Mouse (Mus musculus) midbrain, embryonic 12.5 days (tissue): ENCODE data around the gene Trio. TPM values are rescaled to one million over a fixed set of nuclear protein-coding genes. Genes with fewer than 3 reads are reported as not detected.

Experiments
- ATAC-seq: fragments of 200-750 bp; cut with Nextera tagmentation; 2 replicates; pipeline ENCODE4 v1.8.0; 2017; ENCODE audit warnings: low read depth, moderate TSS enrichment, moderate library complexity; ENCODE audit not compliant: low FRiP score
- H3K27ac ChIP-seq: fragments of 300-500 bp; sonication (generic); replicated peaks from 2 replicates; pipeline ENCODE4 v1.5.1; 2016; ENCODE audit warnings: mild to moderate bottlenecking
- H3K27me3 ChIP-seq: fragments of 300-500 bp; sonication (generic); 2 replicates; pipeline ENCODE4 v1.6.1; 2016; ENCODE audit warnings: mild to moderate bottlenecking
- H3K36me3 ChIP-seq: fragments of 300-500 bp; sonication (generic); 2 replicates; pipeline ENCODE4 v1.6.1; 2016
- H3K4me1 ChIP-seq: fragments of 300-500 bp; sonication (generic); 2 replicates; pipeline ENCODE4 v1.6.1; 2016
- H3K4me2 ChIP-seq: fragments of 300-500 bp; sonication (generic); replicated peaks from 2 replicates; pipeline ENCODE4 v1.6.1; 2016; ENCODE audit warnings: mild to moderate bottlenecking, moderate library complexity
- H3K4me3 ChIP-seq: fragments of 300-500 bp; sonication (generic); 2 replicates; pipeline ENCODE4 v1.5.1; 2016; ENCODE audit warnings: mild to moderate bottlenecking
- H3K9ac ChIP-seq: fragments of 300-500 bp; sonication (generic); replicated peaks from 2 replicates; pipeline ENCODE4 v1.6.1; 2016; ENCODE audit warnings: mild to moderate bottlenecking, moderate library complexity
- H3K9me3 ChIP-seq: fragments of 300-500 bp; sonication (generic); 2 replicates; pipeline ENCODE4 v1.6.1; 2016; ENCODE audit warnings: mild to moderate bottlenecking
- WGBS: fragments of 180-500 bp; shearing (Covaris S2); methylation state at CpG from one replicate; pipeline ENCODE4 v1.1.7; 2016; 5-methylcytosine and 5-hydroxymethylcytosine counted together
- polyA plus RNA-seq: library from polyadenylated mRNA; unstranded; fragments of >200 nt; fragmentation: Nextera tagmentation; extraction: Ambion mirVana; gene quantifications from 2 replicates; pipeline ENCODE4 v1.2.1, GENCODE M21; 2016

Trio gene
- polyA plus RNA-seq, 1 experiment from 2014 or later = 38.3 TPM

DNA sequence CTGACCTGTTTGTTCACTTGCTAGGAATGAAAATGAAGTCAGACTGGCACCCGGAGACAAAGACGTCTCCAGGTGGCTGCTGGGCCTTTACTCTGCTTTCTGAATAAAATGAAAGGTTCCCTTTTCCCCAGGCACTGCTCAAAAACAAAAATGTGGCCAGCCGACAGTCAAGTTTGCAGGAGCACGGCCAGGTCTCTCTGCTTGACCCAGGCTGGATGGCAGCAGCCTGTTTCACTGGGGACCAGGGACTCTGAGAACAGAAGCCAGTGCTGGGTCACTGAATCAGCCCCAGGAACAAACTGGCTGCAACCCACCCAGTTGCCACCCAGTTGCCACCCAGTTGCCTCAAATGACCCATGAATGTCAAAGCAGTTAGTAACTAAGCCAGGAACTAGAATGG, 159.2 kb downstream of the Trio start:
- 88% methylated on average over 4 of the region's 4 CpGs for WGBS
- no peak overlapping the region for H3K27ac ChIP-seq
- no peak overlapping the region for H3K9ac ChIP-seq
- H3K27me3 ChIP-seq = no peaks in the 10 kb centered on the region
- no peak overlapping the region for H3K4me2 ChIP-seq
- no peak overlapping the region for H3K4me3 ChIP-seq
- H3K36me3 ChIP-seq = peaks cover 24% of the 10 kb centered on the region
- no peak for ATAC-seq
- H3K9me3 ChIP-seq = no peaks in the 10 kb centered on the region
- no peaks in the 10 kb centered on the region for H3K4me1 ChIP-seq

DNA sequence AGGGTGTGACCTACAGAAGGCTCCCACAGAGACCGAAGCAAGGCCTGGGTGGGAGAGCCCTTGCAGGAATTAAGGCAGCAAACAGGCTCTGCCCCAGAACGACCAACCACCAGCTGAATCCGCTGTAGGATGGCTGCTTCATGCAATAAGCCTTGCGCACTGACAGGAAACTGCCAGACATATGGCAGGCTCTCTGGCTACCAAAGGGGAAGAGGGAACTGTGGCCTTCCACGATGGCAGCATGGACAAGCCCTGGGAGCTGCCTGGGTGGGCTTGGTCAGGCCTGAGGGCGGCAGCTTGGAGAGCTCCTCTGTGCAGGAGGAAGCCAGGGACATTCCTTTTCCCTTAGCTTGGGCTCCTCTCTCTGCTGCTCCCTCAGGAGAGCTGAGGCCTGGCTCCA, 159.6 kb downstream of the Trio start:
- H3K9me3 ChIP-seq = no peaks in the 10 kb centered on the region
- peaks cover 23% of the 10 kb centered on the region; the same call in 1 of the 2 replicates for H3K36me3 ChIP-seq
- H3K4me2 ChIP-seq = no peak overlapping the region
- no peaks in the 10 kb centered on the region for H3K27me3 ChIP-seq
- ATAC-seq = no peak
- no peak overlapping the region for H3K9ac ChIP-seq
- no peaks in the 10 kb centered on the region for H3K4me1 ChIP-seq
- no peak overlapping the region for H3K4me3 ChIP-seq
- 86% methylated on average over 6 of the region's 6 CpGs for WGBS
- H3K27ac ChIP-seq = no peak overlapping the region

DNA sequence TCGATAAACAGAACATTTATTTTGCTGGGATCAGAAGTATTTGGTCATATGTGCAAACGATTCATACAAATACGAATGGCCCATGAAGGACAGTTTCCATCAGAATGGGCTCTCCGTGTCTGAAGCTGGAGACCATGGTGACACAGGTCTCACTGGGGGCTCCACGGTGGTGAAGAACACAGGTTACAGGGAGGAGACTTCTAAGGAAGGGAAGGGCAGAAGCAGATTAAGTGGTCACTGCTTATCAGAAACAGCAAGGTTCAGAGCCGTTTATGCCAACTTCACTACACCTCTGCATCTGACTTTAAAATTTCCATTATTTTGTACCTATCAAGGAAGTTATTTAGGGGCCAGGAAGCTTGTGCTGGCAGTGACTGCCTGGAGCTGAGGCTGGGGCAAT, 161.3 kb downstream of the Trio start:
- no peak for ATAC-seq
- Histone ChIP-seq H3K9ac (no peak overlapping the region), H3K4me2 (no peak overlapping the region), H3K9me3 (no peaks in the 10 kb centered on the region), H3K27me3 (no peaks in the 10 kb centered on the region), H3K4me3 (no peak overlapping the region), H3K27ac (no peak overlapping the region), H3K36me3 (peaks cover 16% of the 10 kb centered on the region; the same call in 1 of the 2 replicates), H3K4me1 (no peaks in the 10 kb centered on the region)
- 91% methylated on average over 6 of the region's 6 CpGs for WGBS

- no peak for ATAC-seq
- 91% methylated on average over 11 of the region's 11 CpGs for WGBS
- H3K36me3 ChIP-seq = peaks cover 11% of the 10 kb centered on the region; the same call in 1 of the 2 replicates
- H3K4me3 ChIP-seq = no peak overlapping the region
- no peak overlapping the region for H3K4me2 ChIP-seq
- no peak overlapping the region for H3K9ac ChIP-seq
- H3K27me3 ChIP-seq = no peaks in the 10 kb centered on the region
- H3K27ac ChIP-seq = no peak overlapping the region
- H3K9me3 ChIP-seq = no peaks in the 10 kb centered on the region
- no peaks in the 10 kb centered on the region for H3K4me1 ChIP-seq
These were observed 162.7 kb downstream of the Trio start for GRCm38 (mm10) chr15:27862949-27863348.

GRCm38 (mm10) chr15:27860439-27860838, 165.2 kb downstream of the Trio start:
- no peak for ATAC-seq
- no peak overlapping the region for H3K4me2 ChIP-seq
- H3K4me1 ChIP-seq = no peaks in the 10 kb centered on the region
- H3K4me3 ChIP-seq = no peak overlapping the region
- H3K9me3 ChIP-seq = no peaks in the 10 kb centered on the region
- H3K9ac ChIP-seq = no peak overlapping the region
- no peak overlapping the region for H3K27ac ChIP-seq
- WGBS = 92% methylated on average over 14 of the region's 14 CpGs
- no peaks in the 10 kb centered on the region for H3K27me3 ChIP-seq
- H3K36me3 ChIP-seq = peaks cover 20% of the 10 kb centered on the region; the same call in 1 of the 2 replicates

- no peaks in the 10 kb centered on the region for H3K4me1 ChIP-seq
- no peaks in the 10 kb centered on the region for H3K27me3 ChIP-seq
- no peaks in the 10 kb centered on the region for H3K9me3 ChIP-seq
- H3K27ac ChIP-seq = no peak overlapping the region
- 0 out of 2 replicates have a peak, but pooled peaks have one; percentile 2 for ATAC-seq
- H3K9ac ChIP-seq = no peak overlapping the region
- WGBS = 85% methylated on average over 1 of the region's 1 CpGs
- no peak overlapping the region for H3K4me3 ChIP-seq
- H3K4me2 ChIP-seq = no peak overlapping the region
- peaks cover 29% of the 10 kb centered on the region for H3K36me3 ChIP-seq
These were observed 166.1 kb downstream of the Trio start for GRCm38 (mm10) chr15:27859590-27859989.

- Histone ChIP-seq H3K36me3 (peaks cover 34% of the 10 kb centered on the region), H3K4me3 (no peak overlapping the region), H3K27ac (no peak overlapping the region), H3K9me3 (no peaks in the 10 kb centered on the region), H3K4me1 (no peaks in the 10 kb centered on the region), H3K9ac (no peak overlapping the region), H3K27me3 (no peaks in the 10 kb centered on the region), H3K4me2 (no peak overlapping the region)
- WGBS = 81% methylated on average over 6 of the region's 6 CpGs
- ATAC-seq = no peak
These were observed 166.5 kb downstream of the Trio start for GRCm38 (mm10) chr15:27859115-27859514.

DNA sequence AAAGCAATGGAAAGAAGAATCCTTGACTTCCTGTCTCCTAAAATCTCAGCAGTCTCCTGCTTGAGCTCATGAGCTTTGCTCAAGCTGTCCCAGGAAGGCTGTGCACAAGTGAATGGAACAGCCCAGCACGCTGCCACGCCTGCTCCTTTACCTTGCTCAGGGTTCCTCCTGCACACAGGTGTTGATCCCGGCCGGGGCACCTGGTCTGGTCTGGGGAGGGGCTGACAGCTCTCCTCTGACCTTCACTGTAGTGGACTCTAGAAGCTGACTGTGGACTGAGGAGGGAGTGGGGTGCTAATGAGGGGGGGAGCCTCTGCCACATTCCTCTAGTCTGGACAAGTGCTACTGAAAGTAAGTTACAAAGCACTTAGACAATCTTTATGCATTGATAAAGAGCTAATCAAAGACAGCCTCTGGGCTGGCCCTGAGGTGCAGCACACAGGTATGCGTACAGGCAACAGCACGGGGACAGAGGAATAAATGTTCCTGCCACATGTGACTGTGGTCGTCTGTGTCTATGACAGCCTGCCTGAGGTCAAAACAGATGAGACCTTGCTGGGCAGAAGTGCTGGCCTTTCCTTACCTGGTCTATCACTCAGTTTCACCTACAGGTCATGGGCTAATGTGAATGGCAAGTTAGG, 167.3 kb downstream of the Trio start:
- Histone ChIP-seq H3K4me2 (no peak overlapping the region), H3K27ac (no peak overlapping the region), H3K9me3 (no peaks in the 10 kb centered on the region), H3K4me1 (no peaks in the 10 kb centered on the region), H3K27me3 (no peaks in the 10 kb centered on the region), H3K4me3 (no peak overlapping the region), H3K36me3 (peaks cover 40% of the 10 kb centered on the region), H3K9ac (no peak overlapping the region)
- WGBS = 90% methylated on average over 7 of the region's 7 CpGs
- ATAC-seq = no peak

DNA sequence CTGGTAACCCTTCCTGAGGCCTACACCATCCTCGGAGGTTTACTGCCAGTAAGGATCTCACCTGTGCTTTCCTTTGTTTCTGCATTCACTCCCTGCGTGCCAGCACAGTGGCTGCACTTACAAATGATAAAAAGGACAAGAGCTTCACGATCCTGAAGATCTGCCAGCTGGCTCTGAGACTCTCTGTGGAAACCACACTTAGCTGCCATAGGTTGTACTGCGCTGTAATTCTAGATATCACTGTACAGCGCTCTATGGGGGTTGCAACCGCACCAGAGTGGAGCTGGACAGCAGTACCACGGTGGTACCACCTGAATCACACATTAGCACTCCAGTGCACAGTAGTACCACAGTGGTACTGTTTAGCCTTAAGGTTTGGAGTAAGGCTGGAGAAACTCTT, 168.4 kb downstream of the Trio start:
- 94% methylated on average over 7 of the region's 7 CpGs for WGBS
- no peaks in the 10 kb centered on the region for H3K27me3 ChIP-seq
- no peak overlapping the region for H3K27ac ChIP-seq
- no peak overlapping the region for H3K4me2 ChIP-seq
- no peak for ATAC-seq
- H3K4me1 ChIP-seq = no peaks in the 10 kb centered on the region
- peaks cover 46% of the 10 kb centered on the region for H3K36me3 ChIP-seq
- H3K9ac ChIP-seq = no peak overlapping the region
- no peak overlapping the region for H3K4me3 ChIP-seq
- no peaks in the 10 kb centered on the region for H3K9me3 ChIP-seq

DNA sequence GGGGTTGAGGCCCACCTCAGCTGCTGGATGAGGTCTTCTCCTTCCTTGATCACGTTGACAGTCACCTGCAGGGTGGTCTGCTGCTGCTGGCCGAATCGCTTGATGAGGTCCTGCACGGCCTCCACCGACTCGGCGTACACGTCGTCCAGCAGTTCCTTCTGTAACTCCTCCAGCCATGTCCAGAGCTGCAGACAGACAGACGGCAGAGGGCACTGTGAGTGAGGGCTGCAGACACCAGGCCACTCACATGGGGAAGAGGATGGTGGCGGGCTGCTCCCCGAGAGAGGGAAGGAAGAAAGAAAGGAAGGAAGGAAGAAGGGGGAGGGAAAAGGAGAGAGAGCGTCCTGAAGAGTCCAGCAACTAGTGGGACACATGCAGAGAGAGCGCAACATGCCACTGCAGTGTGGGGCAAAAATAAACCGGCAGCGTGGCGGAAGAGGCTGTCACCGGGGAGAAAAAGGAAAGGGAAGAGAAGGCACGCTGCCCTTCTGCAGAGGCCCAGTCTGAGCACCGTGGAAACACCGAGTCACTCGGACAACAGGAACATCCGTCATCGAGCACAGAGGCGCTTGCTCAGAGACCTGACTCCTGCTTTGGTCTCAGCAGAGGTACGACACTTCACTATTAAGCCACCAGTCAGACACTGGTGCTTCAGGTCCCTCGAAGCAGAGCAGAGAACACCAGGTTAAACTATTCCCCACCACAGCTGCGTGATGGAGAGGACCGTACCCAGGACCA, 169.4 kb downstream of the Trio start:
- Histone ChIP-seq H3K27me3 (no peaks in the 10 kb centered on the region), H3K27ac (no peak overlapping the region; the same call in 1 of the 2 replicates), H3K9me3 (no peaks in the 10 kb centered on the region), H3K4me3 (no peak overlapping the region), H3K36me3 (peaks cover 54% of the 10 kb centered on the region), H3K4me1 (no peaks in the 10 kb centered on the region), H3K4me2 (no peak overlapping the region), H3K9ac (no peak overlapping the region)
- no peak for ATAC-seq
- WGBS = 71% methylated on average over 29 of the region's 29 CpGs

GRCm38 (mm10) chr15:27851312-27851711, 174.3 kb downstream of the Trio start:
- no peaks in the 10 kb centered on the region for H3K27me3 ChIP-seq
- H3K4me2 ChIP-seq = no peak overlapping the region
- WGBS = 80% methylated on average over 6 of the region's 6 CpGs
- no peak overlapping the region for H3K4me3 ChIP-seq
- H3K27ac ChIP-seq = no peak overlapping the region
- H3K9me3 ChIP-seq = no peaks in the 10 kb centered on the region
- no peak for ATAC-seq
- H3K36me3 ChIP-seq = peaks cover 91% of the 10 kb centered on the region
- H3K4me1 ChIP-seq = no peaks in the 10 kb centered on the region
- H3K9ac ChIP-seq = no peak overlapping the region

- no peak overlapping the region for H3K4me3 ChIP-seq
- H3K4me2 ChIP-seq = no peak overlapping the region
- H3K27ac ChIP-seq = no peak overlapping the region
- no peak overlapping the region for H3K9ac ChIP-seq
- no peaks in the 10 kb centered on the region for H3K9me3 ChIP-seq
- H3K36me3 ChIP-seq = peaks cover 91% of the 10 kb centered on the region
- 83% methylated on average over 14 of the region's 14 CpGs for WGBS
- H3K27me3 ChIP-seq = no peaks in the 10 kb centered on the region
- H3K4me1 ChIP-seq = no peaks in the 10 kb centered on the region
- peak; percentile 50 for ATAC-seq
These were observed 174.7 kb downstream of the Trio start for GRCm38 (mm10) chr15:27850904-27851303.
